Mouse (Mus musculus) lung, embryonic 15.5 days (tissue): ENCODE measurements around the gene Rbpj. TPM values are rescaled to one million over a fixed set of nuclear protein-coding genes. Genes with fewer than 3 reads are reported as not detected.
"Not testable (repeated sequence)": the region's sequence is repeated elsewhere in the genome, so short reads cannot be mapped to it uniquely, and the experiment has no call there.

ENCODE experiments used
- ATAC-seq: fragments of 200-750 bp; cut with Nextera tagmentation; 2 replicates; pipeline ENCODE4 v1.8.0; 2017; ENCODE audit warnings: moderate number of reproducible peaks, borderline replicate concordance; ENCODE audit not compliant: low FRiP score, low TSS enrichment; ENCODE audit errors: extremely low read depth
- H3K27ac ChIP-seq: fragments of 300-500 bp; sonication (generic); 2 replicates; pipeline ENCODE4 v1.5.1; 2015; ENCODE audit warnings: moderate library complexity, mild to moderate bottlenecking, inconsistent platforms
- H3K27me3 ChIP-seq: fragments of 300-500 bp; sonication (generic); 2 replicates; pipeline ENCODE4 v1.6.1; 2015; ENCODE audit warnings: inconsistent platforms
- H3K36me3 ChIP-seq: fragments of 300-500 bp; sonication (generic); 2 replicates; pipeline ENCODE4 v1.6.1; 2015; ENCODE audit warnings: inconsistent platforms
- H3K4me1 ChIP-seq: fragments of 300-500 bp; sonication (generic); 2 replicates; pipeline ENCODE4 v1.6.1; 2015; ENCODE audit warnings: inconsistent platforms
- H3K4me2 ChIP-seq: fragments of 300-500 bp; sonication (generic); 2 replicates; pipeline ENCODE4 v1.6.1; 2015; ENCODE audit warnings: inconsistent platforms, mild to moderate bottlenecking, moderate library complexity
- H3K4me3 ChIP-seq: fragments of 300-500 bp; sonication (generic); 2 replicates; pipeline ENCODE4 v1.5.1; 2015; ENCODE audit warnings: mild to moderate bottlenecking, inconsistent platforms
- H3K9ac ChIP-seq: fragments of 300-500 bp; sonication (generic); 2 replicates; pipeline ENCODE4 v1.6.1; 2015; ENCODE audit warnings: inconsistent platforms
- H3K9me3 ChIP-seq: fragments of 300-500 bp; sonication (generic); 2 replicates; pipeline ENCODE4 v1.6.1; 2016; ENCODE audit warnings: inconsistent platforms
- WGBS: fragments of 180-500 bp; shearing (Covaris S2); methylation state at CpG from one replicate; pipeline ENCODE4 v1.1.7; 2015; 5-methylcytosine and 5-hydroxymethylcytosine counted together
- polyA plus RNA-seq: library from polyadenylated mRNA; unstranded; fragments of >200 nt; fragmentation: Nextera tagmentation; extraction: Ambion mirVana; gene quantifications from 2 replicates; pipeline ENCODE4 v1.2.1, GENCODE M21; 2015

Gene Rbpj
- polyA plus RNA-seq, 1 experiment from 2014 or later = 40.2 TPM

- no peak overlapping the region for H3K4me3 ChIP-seq
- 54% methylated on average over 10 of the region's 10 CpGs for WGBS
- peak; percentile 45; the same call in 1 of the 2 replicates for ATAC-seq
- 0 out of 2 replicates have a peak, but pooled peaks cover 3% of the 10 kb centered on the region for H3K4me1 ChIP-seq
- H3K9ac ChIP-seq = no peak overlapping the region
- H3K27ac ChIP-seq = peak overlapping the region; percentile 84
- H3K27me3 ChIP-seq = no peaks in the 10 kb centered on the region
- H3K36me3 ChIP-seq = no peaks in the 10 kb centered on the region
- H3K4me2 ChIP-seq = peak overlapping the region; percentile 23; the same call in 1 of the 2 replicates
- H3K9me3 ChIP-seq = no peaks in the 10 kb centered on the region
Observed at GRCm38 (mm10) chr5:53670321-53670938, 204.5 kb downstream of the Rbpj start.

DNA sequence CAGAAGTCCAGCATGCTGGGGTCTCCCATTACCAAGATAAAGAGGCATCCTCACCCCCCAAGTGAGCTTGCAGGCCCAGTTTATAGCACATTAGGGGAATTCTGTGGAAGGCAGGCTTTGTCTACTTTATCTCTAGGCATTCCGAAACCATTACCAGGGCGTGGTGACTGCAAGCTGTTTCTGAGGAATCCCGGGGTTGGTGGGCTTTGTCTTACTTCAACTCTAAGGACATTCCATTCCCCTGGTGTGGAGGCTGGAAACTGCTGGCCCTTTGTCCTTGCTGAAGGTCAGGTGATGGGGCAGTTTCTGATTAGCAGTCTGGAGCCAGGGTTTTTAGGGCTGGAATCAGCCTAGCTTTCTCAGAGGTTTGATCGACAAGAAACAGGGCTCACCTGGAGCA lies 205.6 kb downstream of the Rbpj start:
- Histone ChIP-seq H3K4me3 (no peak overlapping the region), H3K9me3 (no peaks in the 10 kb centered on the region), H3K9ac (no peak overlapping the region), H3K36me3 (no peaks in the 10 kb centered on the region), H3K27me3 (no peaks in the 10 kb centered on the region), H3K4me2 (no peak overlapping the region), H3K4me1 (0 out of 2 replicates have a peak, but pooled peaks cover 6% of the 10 kb centered on the region), H3K27ac (0 out of 2 replicates have a peak overlapping the region, but pooled peaks have one; percentile 84)
- WGBS = 71% methylated on average over 4 of the region's 4 CpGs
- ATAC-seq = no peak

DNA sequence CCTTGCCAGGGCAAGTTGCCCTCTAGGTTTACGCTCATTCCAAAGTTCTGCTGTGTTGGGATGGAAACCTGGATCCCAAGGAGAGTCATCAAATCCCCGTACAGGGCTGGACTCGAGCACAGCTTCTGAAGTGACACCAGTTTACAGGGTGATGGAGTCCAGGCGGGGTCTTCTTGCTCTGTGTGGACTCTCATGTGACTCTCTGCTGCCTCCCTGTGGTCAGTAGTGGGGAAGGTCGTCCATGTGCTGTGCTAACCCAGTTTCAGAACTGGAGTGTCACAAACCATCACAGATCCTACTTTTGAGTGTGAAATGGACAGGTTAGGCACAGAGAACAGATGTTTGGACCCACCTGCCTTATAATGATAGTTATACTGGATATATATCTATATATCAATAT lies 206.4 kb downstream of the Rbpj start:
- no peak overlapping the region for H3K4me3 ChIP-seq
- H3K9me3 ChIP-seq = no peaks in the 10 kb centered on the region
- 19% methylated on average over 5 of the region's 5 CpGs for WGBS
- H3K27me3 ChIP-seq = no peaks in the 10 kb centered on the region
- ATAC-seq = peak; percentile 68; the same call in 1 of the 2 replicates
- no peak overlapping the region for H3K4me2 ChIP-seq
- H3K4me1 ChIP-seq = 0 out of 2 replicates have a peak, but pooled peaks cover 8% of the 10 kb centered on the region
- no peak overlapping the region for H3K27ac ChIP-seq
- no peaks in the 10 kb centered on the region for H3K36me3 ChIP-seq
- H3K9ac ChIP-seq = no peak overlapping the region

- H3K4me2 ChIP-seq, H3K27ac ChIP-seq, ATAC-seq, H3K9me3 ChIP-seq, H3K27me3 ChIP-seq, H3K9ac ChIP-seq, H3K36me3 ChIP-seq, H3K4me1 ChIP-seq, H3K4me3 ChIP-seq: not testable (repeated sequence)
- 90% methylated on average over 6 of the region's 6 CpGs for WGBS
Observed at GRCm38 (mm10) chr5:53673493-53674150, 207.7 kb downstream of the Rbpj start.

DNA sequence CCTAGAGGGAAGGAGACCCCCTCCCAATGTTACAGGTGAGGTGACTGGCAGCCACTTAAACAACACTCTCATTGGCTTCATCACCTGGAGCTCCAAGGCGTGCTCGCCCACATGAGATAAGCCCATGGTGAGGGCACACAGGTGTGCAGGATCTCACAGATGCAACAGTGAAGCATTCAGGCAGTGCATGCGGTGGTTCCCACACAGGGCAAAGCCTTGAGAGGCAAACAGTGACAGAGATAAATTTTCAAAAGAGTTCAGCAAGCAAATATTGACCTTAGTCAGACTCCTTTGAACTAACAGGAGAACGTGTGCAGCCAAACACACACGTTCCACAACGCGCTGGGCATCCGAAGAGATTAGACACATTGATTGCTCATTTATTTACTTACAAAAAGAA lies 210.7 kb downstream of the Rbpj start:
- ATAC-seq = no peak
- no peaks in the 10 kb centered on the region for H3K27me3 ChIP-seq
- H3K36me3 ChIP-seq = no peaks in the 10 kb centered on the region
- no peaks in the 10 kb centered on the region for H3K9me3 ChIP-seq
- no peak overlapping the region for H3K27ac ChIP-seq
- H3K4me1 ChIP-seq = 0 out of 2 replicates have a peak, but pooled peaks cover 11% of the 10 kb centered on the region
- H3K4me2 ChIP-seq = no peak overlapping the region
- WGBS = 29% methylated on average over 8 of the region's 8 CpGs
- no peak overlapping the region for H3K9ac ChIP-seq
- no peak overlapping the region for H3K4me3 ChIP-seq

GRCm38 (mm10) chr5:53678036-53678767 lies 212.2 kb downstream of the Rbpj start:
- 48% methylated on average over 13 of the region's 13 CpGs for WGBS
- H3K9me3 ChIP-seq = no peaks in the 10 kb centered on the region
- no peak overlapping the region for H3K4me2 ChIP-seq
- no peak overlapping the region for H3K4me3 ChIP-seq
- no peak overlapping the region for H3K27ac ChIP-seq
- no peak overlapping the region for H3K9ac ChIP-seq
- no peaks in the 10 kb centered on the region for H3K36me3 ChIP-seq
- H3K4me1 ChIP-seq = peaks cover 11% of the 10 kb centered on the region; the same call in 1 of the 2 replicates
- no peak for ATAC-seq
- no peaks in the 10 kb centered on the region for H3K27me3 ChIP-seq

GRCm38 (mm10) chr5:53679651-53680050 lies 213.7 kb downstream of the Rbpj start:
- Histone ChIP-seq H3K36me3 (no peaks in the 10 kb centered on the region), H3K4me2 (no peak overlapping the region), H3K4me1 (peaks cover 20% of the 10 kb centered on the region), H3K27ac (no peak overlapping the region), H3K9ac (no peak overlapping the region), H3K27me3 (no peaks in the 10 kb centered on the region), H3K9me3 (no peaks in the 10 kb centered on the region), H3K4me3 (no peak overlapping the region)
- no peak for ATAC-seq
- 57% methylated on average over 6 of the region's 6 CpGs for WGBS

DNA sequence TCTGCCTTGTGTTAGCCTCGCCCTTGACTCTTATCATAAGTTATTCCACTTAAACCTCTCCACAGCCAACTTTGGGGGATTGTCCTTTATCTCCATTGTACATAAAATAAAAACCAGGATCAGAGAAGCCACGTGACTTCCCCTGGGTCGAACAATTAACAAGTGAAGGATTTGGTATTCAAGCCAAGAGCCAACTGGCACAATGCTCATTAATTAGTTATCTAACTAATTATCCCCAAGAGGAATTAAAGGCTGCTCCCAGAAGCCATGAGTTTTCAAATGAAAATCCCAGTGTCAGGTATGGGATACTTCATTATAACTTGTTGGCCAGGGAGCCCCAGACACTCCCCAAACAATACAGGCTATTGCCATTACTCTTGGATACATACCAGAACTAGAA lies 218.0 kb downstream of the Rbpj start:
- H3K4me1 ChIP-seq = peaks cover 12% of the 10 kb centered on the region
- H3K4me2 ChIP-seq = no peak overlapping the region
- peak overlapping the region; percentile 47; the same call in 1 of the 2 replicates for H3K27ac ChIP-seq
- no peaks in the 10 kb centered on the region for H3K9me3 ChIP-seq
- H3K36me3 ChIP-seq = no peaks in the 10 kb centered on the region
- H3K27me3 ChIP-seq = no peaks in the 10 kb centered on the region
- H3K9ac ChIP-seq = no peak overlapping the region
- no peak for ATAC-seq
- 44% methylated on average over 3 of the region's 3 CpGs for WGBS
- H3K4me3 ChIP-seq = no peak overlapping the region

GRCm38 (mm10) chr5:53684417-53684816 lies 218.5 kb downstream of the Rbpj start:
- no peak overlapping the region for H3K4me3 ChIP-seq
- no peaks in the 10 kb centered on the region for H3K9me3 ChIP-seq
- WGBS = 70% methylated on average over 1 of the region's 1 CpGs
- ATAC-seq = no peak
- H3K4me2 ChIP-seq = no peak overlapping the region
- H3K9ac ChIP-seq = no peak overlapping the region
- H3K36me3 ChIP-seq = no peaks in the 10 kb centered on the region
- H3K4me1 ChIP-seq = peaks cover 11% of the 10 kb centered on the region
- no peaks in the 10 kb centered on the region for H3K27me3 ChIP-seq
- H3K27ac ChIP-seq = no peak overlapping the region

DNA sequence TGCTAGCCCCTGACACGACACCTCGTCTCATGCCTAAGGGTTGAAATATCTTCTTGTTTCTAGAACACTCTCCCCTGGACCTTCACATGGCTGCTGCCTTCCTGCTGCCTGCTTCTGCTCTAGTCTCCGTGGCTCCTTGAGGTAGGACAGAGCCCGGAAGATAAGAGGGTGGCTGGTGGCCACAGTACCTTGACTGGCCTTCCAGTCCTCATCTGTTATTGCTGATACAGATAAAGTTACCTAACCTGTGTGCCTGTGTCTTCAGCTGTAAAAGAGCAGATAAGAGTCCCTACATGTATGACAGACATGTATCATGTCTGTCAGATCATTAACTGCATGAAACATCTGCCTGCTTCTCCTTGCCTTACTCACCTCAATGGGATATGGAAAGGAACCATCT lies 219.7 kb downstream of the Rbpj start:
- Histone ChIP-seq H3K4me1 (peaks cover 11% of the 10 kb centered on the region), H3K9me3 (no peaks in the 10 kb centered on the region), H3K9ac (no peak overlapping the region), H3K27ac (no peak overlapping the region), H3K36me3 (no peaks in the 10 kb centered on the region), H3K27me3 (no peaks in the 10 kb centered on the region), H3K4me2 (no peak overlapping the region), H3K4me3 (no peak overlapping the region)
- ATAC-seq = no peak
- WGBS = 69% methylated on average over 4 of the region's 4 CpGs

DNA sequence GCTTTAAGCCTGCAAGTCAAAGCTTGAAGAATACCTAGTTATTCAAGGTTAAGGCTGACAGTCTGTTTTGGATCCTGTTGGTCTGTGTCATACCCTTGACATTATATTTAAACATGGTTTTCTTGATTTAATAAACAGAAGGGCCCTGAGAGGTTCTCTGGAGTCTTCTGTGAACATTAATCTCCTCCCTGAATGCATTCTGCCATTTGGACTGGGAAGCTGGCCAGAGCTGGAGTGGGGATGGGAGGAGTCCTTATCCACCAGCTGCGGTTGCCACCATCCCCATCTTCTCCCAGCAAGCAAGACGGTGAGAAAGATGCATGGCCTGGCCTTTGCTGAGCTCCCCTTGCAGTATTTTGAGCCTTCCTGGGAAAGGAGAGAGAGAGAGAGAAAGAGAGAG lies 220.4 kb downstream of the Rbpj start:
- Histone ChIP-seq H3K4me2 (no peak overlapping the region), H3K4me3 (no peak overlapping the region), H3K27me3 (no peaks in the 10 kb centered on the region), H3K9ac (no peak overlapping the region), H3K9me3 (no peaks in the 10 kb centered on the region), H3K36me3 (no peaks in the 10 kb centered on the region), H3K4me1 (peaks cover 11% of the 10 kb centered on the region), H3K27ac (no peak overlapping the region)
- ATAC-seq = no peak
- 30% methylated on average over 2 of the region's 2 CpGs for WGBS

- Histone ChIP-seq H3K4me3 (no peak overlapping the region), H3K27ac (no peak overlapping the region), H3K9ac (no peak overlapping the region), H3K4me1 (peaks cover 8% of the 10 kb centered on the region), H3K36me3 (no peaks in the 10 kb centered on the region), H3K27me3 (no peaks in the 10 kb centered on the region), H3K9me3 (no peaks in the 10 kb centered on the region), H3K4me2 (no peak overlapping the region)
- WGBS = 66% methylated on average over 7 of the region's 7 CpGs
- no peak for ATAC-seq
Observed at GRCm38 (mm10) chr5:53688326-53688725, 222.4 kb downstream of the Rbpj start.
